Mouse (Mus musculus) intestine, embryonic 16.5 days (tissue): ENCODE measurements around the gene Kcnh6. TPM values are rescaled to one million over a fixed set of nuclear protein-coding genes. Genes with fewer than 3 reads are reported as not detected.

Experiments
- ATAC-seq: fragments of 200-750 bp; cut with Nextera tagmentation; 2 replicates; pipeline ENCODE4 v1.8.0; 2017; ENCODE audit warnings: moderate TSS enrichment, moderate library complexity
- H3K27ac ChIP-seq: fragments of 300-500 bp; sonication (generic); 2 replicates; pipeline ENCODE4 v1.5.1; 2014; ENCODE audit warnings: mild to moderate bottlenecking, low read length
- H3K27me3 ChIP-seq: fragments of 300-500 bp; sonication (generic); replicated peaks from 2 replicates; pipeline ENCODE4 v1.6.1; 2014; ENCODE audit warnings: low read length, control low read depth, mixed read lengths; ENCODE audit not compliant: control insufficient read depth, insufficient read depth
- H3K36me3 ChIP-seq: fragments of 300-500 bp; sonication (generic); 2 replicates; pipeline ENCODE4 v1.6.1; 2014; ENCODE audit warnings: low read length, control low read depth; ENCODE audit not compliant: control insufficient read depth, insufficient read depth
- H3K4me1 ChIP-seq: fragments of 300-500 bp; sonication (generic); 2 replicates; pipeline ENCODE4 v1.6.1; 2014; ENCODE audit warnings: low read length, control low read depth, mixed read lengths; ENCODE audit not compliant: control insufficient read depth, insufficient read depth
- H3K4me2 ChIP-seq: fragments of 300-500 bp; sonication (generic); 2 replicates; pipeline ENCODE4 v1.6.1; 2014; ENCODE audit warnings: low read depth, low read length, control low read depth
- H3K4me3 ChIP-seq: fragments of 300-500 bp; sonication (generic); 2 replicates; pipeline ENCODE4 v1.5.1; 2014; ENCODE audit warnings: mild to moderate bottlenecking, low read length
- H3K9ac ChIP-seq: fragments of 300-500 bp; sonication (generic); 2 replicates; pipeline ENCODE4 v1.6.1; 2014; ENCODE audit warnings: low read depth, low read length
- H3K9me3 ChIP-seq: fragments of 300-500 bp; sonication (generic); 2 replicates; pipeline ENCODE4 v1.6.1; 2016; ENCODE audit warnings: low read length, control low read depth; ENCODE audit not compliant: control insufficient read depth
- WGBS: fragments of 180-500 bp; shearing (Covaris S2); extraction: QIAGEN DNeasy Blood & Tissue Kit; methylation state at CpG from one replicate; pipeline ENCODE4 v1.1.7; 2014; 5-methylcytosine and 5-hydroxymethylcytosine counted together
- polyA plus RNA-seq: library from polyadenylated mRNA; unstranded; fragments of >200 nt; fragmentation: Nextera tagmentation; extraction: Ambion mirVana; gene quantifications from 2 replicates; pipeline ENCODE4 v1.2.1, GENCODE M21; 2015

The Kcnh6 gene
- polyA plus RNA-seq, 1 experiment from 2014 or later = 2.6 TPM

GRCm38 (mm10) chr11:105975050-105975449 is 32.9 kb upstream of the Kcnh6 start:
- H3K9ac ChIP-seq = no peak overlapping the region
- WGBS = 68% methylated on average over 3 of the region's 3 CpGs
- no peak overlapping the region for H3K27ac ChIP-seq
- H3K4me1 ChIP-seq = no peaks in the 10 kb centered on the region
- no peak for ATAC-seq
- no peaks in the 10 kb centered on the region for H3K9me3 ChIP-seq
- H3K4me3 ChIP-seq = no peak overlapping the region
- no peaks in the 10 kb centered on the region for H3K36me3 ChIP-seq
- no peak overlapping the region for H3K4me2 ChIP-seq
- no peaks in the 10 kb centered on the region for H3K27me3 ChIP-seq

DNA sequence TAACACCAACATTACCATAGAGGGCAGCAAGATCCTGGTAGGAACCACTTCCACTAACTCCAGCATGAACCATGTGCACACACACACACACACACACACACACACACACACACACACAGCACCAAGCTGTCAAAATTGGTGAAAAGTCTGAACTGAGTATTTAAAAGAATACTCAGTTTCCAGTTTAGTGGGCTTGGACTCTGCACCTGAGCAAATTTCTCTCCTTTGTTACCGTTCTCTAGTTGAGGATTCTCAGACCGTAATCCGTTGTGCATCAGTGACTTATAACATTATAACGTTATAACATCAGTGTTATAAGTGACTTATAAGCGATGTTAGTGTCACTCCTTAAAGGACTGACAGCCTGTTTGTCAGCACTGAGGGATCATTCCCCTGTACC is 32.3 kb upstream of the Kcnh6 start:
- no peak for ATAC-seq
- Histone ChIP-seq H3K9ac (no peak overlapping the region), H3K4me3 (no peak overlapping the region), H3K27me3 (no peaks in the 10 kb centered on the region), H3K36me3 (no peaks in the 10 kb centered on the region), H3K27ac (no peak overlapping the region), H3K4me1 (no peaks in the 10 kb centered on the region), H3K9me3 (no peaks in the 10 kb centered on the region), H3K4me2 (no peak overlapping the region)
- 89% methylated on average over 5 of the region's 5 CpGs for WGBS

DNA sequence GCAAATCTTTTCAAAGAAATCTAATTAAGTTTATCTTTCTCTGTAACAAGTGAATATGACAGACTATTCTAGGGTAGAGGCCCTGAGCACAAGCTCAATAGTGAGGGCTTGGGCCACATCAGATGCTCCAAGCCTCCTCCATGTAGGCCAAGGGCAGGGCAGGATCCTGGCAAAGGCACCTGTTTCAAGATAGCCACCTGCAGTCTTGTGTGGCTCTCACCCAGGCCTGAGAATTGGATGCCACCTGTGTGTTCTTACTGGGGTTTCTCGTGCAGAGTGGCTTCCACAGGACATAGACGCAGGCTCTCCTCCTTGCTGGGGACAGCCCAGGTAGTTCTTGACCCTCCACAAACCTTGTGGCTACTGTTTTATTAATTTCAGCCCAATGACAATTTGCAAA is 29.7 kb upstream of the Kcnh6 start:
- Histone ChIP-seq H3K4me2 (no peak overlapping the region), H3K4me1 (no peaks in the 10 kb centered on the region), H3K4me3 (no peak overlapping the region), H3K27me3 (no peaks in the 10 kb centered on the region), H3K9ac (no peak overlapping the region), H3K36me3 (no peaks in the 10 kb centered on the region), H3K9me3 (no peaks in the 10 kb centered on the region), H3K27ac (no peak overlapping the region)
- no peak for ATAC-seq
- 77% methylated on average over 2 of the region's 2 CpGs for WGBS

DNA sequence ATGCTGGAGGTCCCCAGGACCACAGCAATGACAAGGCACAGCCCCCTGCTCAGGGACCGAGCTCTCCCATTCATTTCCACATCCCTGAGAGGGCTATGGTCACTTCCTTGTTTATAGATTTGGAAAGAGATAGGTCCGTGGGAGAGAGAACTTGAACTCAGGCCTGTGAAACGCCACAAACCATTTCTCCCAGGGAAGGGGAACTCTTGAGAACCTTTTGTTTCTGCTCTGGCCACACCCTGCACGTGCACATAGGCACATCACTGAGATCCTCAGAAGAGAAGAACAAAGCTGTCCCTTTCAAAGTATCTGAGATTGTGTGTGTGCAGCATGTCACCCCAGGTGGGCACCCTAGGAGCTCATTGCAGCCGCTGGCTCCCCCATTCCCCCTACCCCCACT is 29.3 kb upstream of the Kcnh6 start:
- H3K9me3 ChIP-seq = no peaks in the 10 kb centered on the region
- H3K27me3 ChIP-seq = no peaks in the 10 kb centered on the region
- 64% methylated on average over 5 of the region's 5 CpGs for WGBS
- no peak overlapping the region for H3K4me2 ChIP-seq
- no peak overlapping the region for H3K4me3 ChIP-seq
- no peaks in the 10 kb centered on the region for H3K36me3 ChIP-seq
- H3K9ac ChIP-seq = no peak overlapping the region
- no peak overlapping the region for H3K27ac ChIP-seq
- H3K4me1 ChIP-seq = no peaks in the 10 kb centered on the region
- ATAC-seq = no peak

DNA sequence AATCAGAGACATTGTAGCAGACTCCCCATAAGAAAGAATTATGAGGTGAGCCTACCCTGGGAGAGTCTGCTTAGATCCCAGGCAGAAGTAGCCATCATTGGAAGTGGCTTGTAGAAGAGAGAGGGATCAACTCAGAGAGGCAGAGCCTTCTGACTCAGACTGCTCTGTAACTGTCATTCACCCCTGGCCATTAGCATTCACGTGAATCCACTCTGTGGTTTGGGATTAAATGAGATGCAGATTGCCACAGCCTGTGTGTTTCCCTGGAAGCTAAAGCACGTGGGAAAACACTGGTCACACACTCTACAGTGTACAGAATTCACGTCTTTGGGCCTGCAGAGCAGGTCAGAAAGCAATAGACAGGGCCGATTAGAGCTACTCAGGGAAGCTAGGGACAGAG is 23.5 kb upstream of the Kcnh6 start:
- Histone ChIP-seq H3K9ac (no peak overlapping the region), H3K4me3 (no peak overlapping the region), H3K27ac (no peak overlapping the region), H3K9me3 (no peaks in the 10 kb centered on the region), H3K4me2 (no peak overlapping the region), H3K27me3 (no peaks in the 10 kb centered on the region), H3K4me1 (no peaks in the 10 kb centered on the region; the same call in 1 of the 2 replicates), H3K36me3 (no peaks in the 10 kb centered on the region)
- no peak for ATAC-seq
- WGBS = 73% methylated on average over 4 of the region's 4 CpGs

DNA sequence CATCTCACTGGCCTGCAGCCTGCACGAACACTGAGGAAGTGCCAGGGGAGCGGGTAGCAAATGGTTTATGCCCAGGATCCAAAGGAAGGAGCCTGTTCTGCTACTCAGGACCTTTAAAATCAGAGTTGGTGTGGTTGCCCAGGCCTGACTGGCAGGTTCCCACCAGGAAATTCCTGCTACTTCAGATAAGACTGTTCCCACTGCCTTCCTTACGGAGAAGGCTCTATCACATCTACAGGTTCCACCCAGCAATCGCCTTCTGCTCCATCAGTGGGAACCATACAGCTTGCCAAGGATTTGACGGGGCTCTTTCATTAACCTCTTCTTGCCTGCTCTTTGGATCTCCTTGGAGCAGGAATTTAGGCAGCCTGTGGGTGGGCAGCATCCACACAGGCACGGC is 20.5 kb upstream of the Kcnh6 start:
- H3K4me3 ChIP-seq = no peak overlapping the region
- no peaks in the 10 kb centered on the region for H3K9me3 ChIP-seq
- no peaks in the 10 kb centered on the region for H3K36me3 ChIP-seq
- no peaks in the 10 kb centered on the region; the same call in 1 of the 2 replicates for H3K4me1 ChIP-seq
- ATAC-seq = no peak
- H3K4me2 ChIP-seq = no peak overlapping the region
- no peak overlapping the region for H3K27ac ChIP-seq
- H3K27me3 ChIP-seq = no peaks in the 10 kb centered on the region
- no peak overlapping the region for H3K9ac ChIP-seq
- 71% methylated on average over 6 of the region's 6 CpGs for WGBS

- no peaks in the 10 kb centered on the region for H3K27me3 ChIP-seq
- H3K27ac ChIP-seq = no peak overlapping the region
- H3K36me3 ChIP-seq = no peaks in the 10 kb centered on the region
- 71% methylated on average over 6 of the region's 6 CpGs for WGBS
- H3K9ac ChIP-seq = no peak overlapping the region
- no peak overlapping the region for H3K4me2 ChIP-seq
- no peak overlapping the region for H3K4me3 ChIP-seq
- no peak for ATAC-seq
- H3K4me1 ChIP-seq = no peaks in the 10 kb centered on the region; the same call in 1 of the 2 replicates
- H3K9me3 ChIP-seq = no peaks in the 10 kb centered on the region
Measured at GRCm38 (mm10) chr11:105989446-105989845, 18.5 kb upstream of the Kcnh6 start.

- no peaks in the 10 kb centered on the region for H3K9me3 ChIP-seq
- no peak for ATAC-seq
Measured at GRCm38 (mm10) chr11:105990231-105990630, 17.7 kb upstream of the Kcnh6 start.

DNA sequence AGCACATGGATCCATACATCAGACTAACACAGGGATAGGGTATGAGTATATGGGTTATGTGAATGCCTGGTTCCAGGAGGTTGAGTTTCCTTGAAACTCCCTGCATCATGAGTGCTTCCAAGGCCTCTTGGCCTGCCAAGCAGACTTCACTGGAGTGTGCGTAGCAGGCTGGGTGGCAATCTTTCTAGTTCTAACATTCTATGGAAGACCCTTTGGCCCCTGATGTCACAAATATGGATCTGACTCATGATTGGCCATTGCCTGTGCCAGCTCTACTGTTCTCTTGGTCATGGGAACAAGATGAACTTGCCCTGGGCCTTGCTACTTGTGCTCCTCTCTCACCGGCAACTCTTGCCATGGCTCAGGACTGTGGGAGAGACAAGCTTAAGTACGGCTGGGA is 13.5 kb upstream of the Kcnh6 start, which contains the start of gene Ace3:
Ace3 (plus strand) TSS at position 301 of the 400 bp plus-strand sequence.
- Histone ChIP-seq H3K4me3 (no peak within 1 kb of the TSS), H3K9me3 (no peaks in the 10 kb centered on the region), H3K27ac (no peak within 1 kb of the TSS), H3K27me3 (no peaks in the 10 kb centered on the region), H3K4me2 (no peak within 1 kb of the TSS), H3K9ac (no peak within 1 kb of the TSS), H3K36me3 (no peaks in the 10 kb centered on the region), H3K4me1 (no peaks in the 10 kb centered on the region; the same call in 1 of the 2 replicates)
- WGBS = 90% methylated on average over 3 of the region's 3 CpGs
- no peak for ATAC-seq

More at GRCm38 (mm10) chr11:105990231-105990630, 17.7 kb upstream of the Kcnh6 start:
- H3K27me3 ChIP-seq = no peaks in the 10 kb centered on the region
- no peaks in the 10 kb centered on the region for H3K36me3 ChIP-seq
- H3K4me3 ChIP-seq = no peak overlapping the region
- WGBS = 53% methylated on average over 2 of the region's 2 CpGs
- no peaks in the 10 kb centered on the region; the same call in 1 of the 2 replicates for H3K4me1 ChIP-seq
- no peak overlapping the region for H3K9ac ChIP-seq
- H3K27ac ChIP-seq = no peak overlapping the region
- no peak overlapping the region for H3K4me2 ChIP-seq

- H3K4me1 ChIP-seq = peaks cover 9% of the 10 kb centered on the region
- no peaks in the 10 kb centered on the region for H3K27me3 ChIP-seq
- no peak overlapping the region for H3K27ac ChIP-seq
- H3K9ac ChIP-seq = no peak overlapping the region
- H3K4me3 ChIP-seq = no peak overlapping the region
- no peaks in the 10 kb centered on the region for H3K9me3 ChIP-seq
- H3K36me3 ChIP-seq = no peaks in the 10 kb centered on the region
- ATAC-seq = no peak
- WGBS = 97% methylated on average over 6 of the region's 6 CpGs
- no peak overlapping the region for H3K4me2 ChIP-seq
Measured at GRCm38 (mm10) chr11:106000062-106000461, 7.9 kb upstream of the Kcnh6 start.
